Mouse (Mus musculus): ENCODE results near the gene B9d2.
A peak's percentile ranks its signal among the peaks of the same experiment; 100 is the strongest.

Gene B9d2

GRCm38 (mm10) chr7:25704716-25705364 is 24.3 kb downstream of the B9d2 start:
- peak; percentile 65 for DNase-seq (ENCODE audit: low read depth, low spot score)

GRCm38 (mm10) chr7:25705801-25706251 is 25.2 kb downstream of the B9d2 start:
- no peak for DNase-seq (ENCODE audit: low read depth, low spot score)

GRCm38 (mm10) chr7:25706578-25707170 is 26.1 kb downstream of the B9d2 start:
- no peak for DNase-seq (ENCODE audit: low read depth, low spot score)

- DNase-seq (ENCODE audit: low read depth, low spot score) = no peak
These were observed 27.2 kb downstream of the B9d2 start for GRCm38 (mm10) chr7:25707581-25708292.

- no peak for DNase-seq (ENCODE audit: low read depth, low spot score)
These were observed 29.4 kb downstream of the B9d2 start for GRCm38 (mm10) chr7:25709961-25710360.

- no peak for DNase-seq (ENCODE audit: low read depth, low spot score)
These were observed 30.0 kb downstream of the B9d2 start for GRCm38 (mm10) chr7:25710519-25711130.

- DNase-seq (ENCODE audit: low read depth, low spot score) = no peak
These were observed 30.6 kb downstream of the B9d2 start for GRCm38 (mm10) chr7:25711165-25711564.

GRCm38 (mm10) chr7:25711731-25712197 is 31.2 kb downstream of the B9d2 start:
- DNase-seq (ENCODE audit: low read depth, low spot score) = no peak

- no peak for DNase-seq (ENCODE audit: low read depth, low spot score)
These were observed 32.2 kb downstream of the B9d2 start for GRCm38 (mm10) chr7:25712801-25713200.

GRCm38 (mm10) chr7:25714581-25714980 is 34.0 kb downstream of the B9d2 start:
- DNase-seq (ENCODE audit: low read depth, low spot score) = no peak

- DNase-seq (ENCODE audit: low read depth, low spot score) = no peak
These were observed 35.2 kb downstream of the B9d2 start for GRCm38 (mm10) chr7:25715731-25716271.

GRCm38 (mm10) chr7:25717478-25717877 is 36.9 kb downstream of the B9d2 start:
- DNase-seq (ENCODE audit: low read depth, low spot score) = no peak

GRCm38 (mm10) chr7:25718788-25719417 is 38.3 kb downstream of the B9d2 start, which contains the start of gene Ccdc97:
TSS of gene Ccdc97 (minus strand) at chr7:25719088.
- peak; percentile 97 for DNase-seq (ENCODE audit: low read depth, low spot score)

GRCm38 (mm10) chr7:25719761-25720610 is 39.4 kb downstream of the B9d2 start:
- peak; percentile 82 for DNase-seq (ENCODE audit: low read depth, low spot score)

GRCm38 (mm10) chr7:25720760-25721159 is 40.2 kb downstream of the B9d2 start:
- no peak for DNase-seq (ENCODE audit: low read depth, low spot score)

- DNase-seq (ENCODE audit: low read depth, low spot score) = peak; percentile 45
These were observed 41.2 kb downstream of the B9d2 start for GRCm38 (mm10) chr7:25721776-25722175.

GRCm38 (mm10) chr7:25725886-25726285 is 45.3 kb downstream of the B9d2 start:
- DNase-seq (ENCODE audit: low read depth, low spot score) = peak; percentile 22

- no peak for DNase-seq (ENCODE audit: low read depth, low spot score)
These were observed 47.2 kb downstream of the B9d2 start for GRCm38 (mm10) chr7:25727800-25728199.

- no peak for DNase-seq (ENCODE audit: low read depth, low spot score)
These were observed 48.8 kb downstream of the B9d2 start for GRCm38 (mm10) chr7:25729396-25729795.

- DNase-seq (ENCODE audit: low read depth, low spot score) = no peak
These were observed 49.3 kb downstream of the B9d2 start for GRCm38 (mm10) chr7:25729862-25730261.

Data from R1 (cell line).